Mouse (Mus musculus) cerebellum, adult 11 months (tissue): Measurements from ENCODE around the gene Tkt.
"Not testable (repeated sequence)": the region's sequence is repeated elsewhere in the genome, so short reads cannot be mapped to it uniquely, and the experiment has no call there.

ENCODE experiments used
- DNase-seq: peaks from one replicate; pipeline ENCODE4 v3.0.0; 2022

Tkt gene

DNA sequence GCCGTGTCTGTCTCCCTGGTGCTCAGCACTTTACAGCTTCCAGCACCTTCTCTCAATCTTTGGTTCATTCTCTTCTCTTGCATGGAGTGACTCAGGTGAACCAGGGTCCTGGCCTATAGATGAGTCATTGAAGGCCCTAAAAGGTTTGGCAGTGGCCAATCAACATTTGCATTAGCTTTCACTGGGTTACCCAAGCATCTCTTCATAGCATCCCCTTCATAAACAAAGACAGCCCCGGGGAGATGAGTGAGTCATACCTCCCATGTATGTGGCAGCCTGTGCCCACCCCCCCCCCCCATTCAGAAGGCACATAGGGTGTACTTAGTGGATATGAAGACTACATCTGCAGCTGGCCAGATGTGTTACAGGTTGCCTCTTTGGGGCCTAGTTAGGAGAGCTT lies 8.5 kb downstream of the Tkt start:
- no peak for DNase-seq

DNA sequence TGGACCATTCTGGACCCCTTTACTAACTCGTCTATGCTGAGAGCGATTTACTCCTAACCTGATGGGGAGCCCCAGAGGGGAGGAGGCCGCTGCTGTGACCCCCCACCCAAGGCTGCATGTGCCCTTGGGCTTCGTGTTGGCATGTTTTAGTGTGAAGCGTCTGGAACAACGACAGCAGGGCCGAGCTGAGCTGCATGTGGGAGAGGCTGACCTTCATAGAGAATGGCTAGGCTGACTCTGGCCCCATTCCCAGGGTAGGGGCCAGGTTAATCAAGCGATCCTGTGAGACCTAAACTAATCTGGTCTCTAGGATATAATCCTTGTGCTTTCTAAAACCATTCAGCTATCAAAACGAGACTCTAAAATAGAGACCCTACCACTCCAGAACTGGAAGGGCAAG lies 9.6 kb downstream of the Tkt start:
- DNase-seq, result no peak

DNA sequence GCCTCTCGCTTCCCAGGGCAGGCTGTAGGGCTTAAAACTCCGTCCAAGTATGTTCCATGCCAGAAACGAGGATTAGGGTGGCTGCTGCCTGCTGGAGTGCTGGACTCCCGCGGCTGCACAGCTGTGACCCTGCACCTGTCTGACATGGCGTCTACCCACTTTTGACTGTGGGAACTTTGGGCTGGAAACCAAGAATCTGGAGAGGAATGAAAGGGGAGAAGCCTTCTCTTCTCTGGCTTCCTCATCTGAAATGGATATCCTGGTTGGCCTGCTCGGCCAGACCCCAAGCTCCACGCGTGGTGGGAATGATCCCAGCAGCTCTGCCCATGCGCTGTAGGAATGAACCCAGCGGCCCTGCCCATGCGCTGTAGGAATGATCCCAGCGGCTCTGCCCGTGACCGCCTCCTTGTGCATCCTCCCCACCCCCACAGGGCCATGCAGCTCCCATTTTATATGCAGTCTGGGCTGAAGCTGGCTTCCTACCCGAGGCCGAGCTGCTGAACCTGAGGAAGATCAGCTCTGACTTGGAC lies 11.2 kb downstream of the Tkt start:
- DNase-seq, result peak; percentile 46

DNA sequence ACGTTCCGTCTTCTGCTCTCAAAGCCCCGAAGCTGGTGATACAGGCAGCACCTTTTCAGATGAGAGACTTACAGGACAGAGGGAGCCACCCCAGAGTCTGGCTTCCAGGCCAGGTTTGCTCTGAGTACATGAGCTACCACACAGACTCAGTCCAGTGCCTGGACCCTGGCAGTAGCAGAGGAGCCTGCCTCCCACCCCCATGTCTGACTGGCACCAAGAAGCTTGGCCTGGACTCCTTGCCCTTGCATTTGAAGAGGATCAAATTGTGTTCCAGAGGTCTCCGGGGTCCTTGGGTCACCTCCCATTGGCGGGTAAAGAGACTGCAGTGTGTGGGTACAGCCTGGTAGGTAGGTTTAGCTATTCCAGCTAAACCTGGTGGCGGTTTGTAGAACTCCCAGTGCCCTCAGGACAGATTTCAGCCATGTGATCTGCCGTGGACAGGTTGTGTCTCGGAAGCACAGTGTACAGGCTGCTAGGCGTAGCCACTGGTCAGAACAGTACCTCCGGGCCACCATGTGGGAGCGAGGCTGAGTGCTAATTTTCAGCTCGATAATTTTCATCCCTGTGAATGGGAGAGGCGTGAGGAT lies 12.7 kb downstream of the Tkt start:
- no peak for DNase-seq

DNA sequence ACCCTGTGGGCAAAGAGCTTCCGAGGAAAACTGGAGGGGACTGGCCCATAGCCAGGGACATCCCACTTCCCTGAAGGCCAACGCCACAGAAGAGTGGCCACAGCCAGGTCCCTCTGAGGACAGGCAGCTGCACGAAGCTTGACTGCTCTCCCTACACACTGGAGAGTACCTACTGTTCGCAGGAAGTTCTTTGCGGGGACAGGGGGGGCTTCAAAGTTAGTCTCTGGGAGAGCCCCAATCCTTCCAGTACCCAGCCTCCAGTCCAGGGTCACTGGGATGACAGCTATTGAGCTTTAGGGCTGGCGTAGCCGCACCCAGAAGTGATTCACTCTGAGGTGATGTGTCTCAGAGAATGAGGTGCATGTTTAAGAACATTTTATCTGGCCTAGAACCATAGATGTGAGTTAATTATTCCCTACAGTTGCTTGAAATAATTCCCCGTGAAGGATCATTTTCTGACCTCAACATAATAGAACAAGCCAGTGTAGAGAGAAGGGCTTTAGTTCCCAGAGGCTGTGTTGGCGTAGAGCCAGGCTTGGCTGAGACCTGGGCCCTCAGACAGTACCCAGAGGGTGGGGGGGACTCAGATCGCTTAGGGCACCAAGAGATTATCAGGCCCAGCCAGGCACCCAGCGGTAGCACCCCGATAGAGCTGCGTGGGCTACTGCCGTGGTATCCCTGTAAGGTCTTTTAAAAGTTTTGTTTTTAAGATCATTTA lies 13.5 kb downstream of the Tkt start:
- no peak for DNase-seq

DNA sequence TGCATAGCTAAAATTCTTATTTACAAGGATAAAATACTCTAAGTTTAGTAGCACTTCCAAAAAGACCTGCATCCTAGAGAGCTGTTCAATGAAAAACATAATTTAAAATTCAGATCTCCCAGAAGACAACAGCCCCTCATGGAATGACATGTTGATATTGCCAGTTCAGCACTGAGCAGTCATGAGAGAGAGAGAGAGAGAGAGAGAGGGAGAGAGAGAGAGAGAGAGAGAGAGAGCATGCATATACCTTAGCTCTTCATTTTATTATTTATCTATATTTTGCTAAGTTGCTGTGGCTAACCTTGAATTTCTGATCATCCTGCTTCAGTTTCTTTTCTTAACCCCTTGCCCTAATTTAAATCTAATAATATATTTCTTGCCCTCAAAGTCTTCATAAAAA lies 14.2 kb downstream of the Tkt start:
- DNase-seq, result no peak

DNA sequence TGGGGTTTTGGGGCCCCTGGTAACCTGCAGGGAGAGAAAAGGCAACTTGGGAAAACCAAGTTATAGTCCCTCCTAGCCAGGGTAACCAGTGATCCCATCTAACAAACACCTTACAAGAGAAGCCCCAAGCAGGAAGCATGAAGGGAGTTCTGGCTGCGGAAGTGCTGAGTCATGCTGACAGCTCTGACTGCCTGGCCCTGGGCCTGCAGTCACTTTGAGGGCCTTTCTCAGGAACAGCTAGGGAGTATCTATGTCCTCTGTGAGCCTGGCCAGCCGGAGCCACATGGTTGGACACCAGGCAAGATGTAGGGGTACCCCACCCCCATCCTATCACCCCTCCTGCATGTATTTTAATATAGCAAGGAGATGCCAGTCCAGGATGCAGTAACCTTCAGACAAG lies 16.3 kb downstream of the Tkt start:
- no peak for DNase-seq

DNA sequence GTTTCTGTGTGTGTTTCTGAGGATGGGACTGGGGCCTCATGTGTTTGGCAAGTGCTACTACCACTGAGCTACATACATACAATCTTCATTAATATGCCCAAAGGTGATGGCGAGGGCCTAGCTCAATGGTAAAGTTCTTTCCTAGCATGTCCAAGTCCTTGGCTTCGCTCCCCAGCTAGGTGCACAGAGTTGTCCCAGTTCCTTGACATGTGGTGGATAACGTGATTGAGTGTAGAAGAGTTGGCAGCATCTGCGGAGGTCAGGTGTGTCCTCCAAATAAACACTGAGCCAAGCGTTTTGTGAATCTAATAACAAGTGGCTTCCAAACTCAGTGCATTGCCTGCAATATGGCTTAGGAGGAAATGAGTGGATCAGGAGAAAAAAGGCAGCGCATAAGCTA lies 18.2 kb downstream of the Tkt start:
- DNase-seq, result no peak

DNA sequence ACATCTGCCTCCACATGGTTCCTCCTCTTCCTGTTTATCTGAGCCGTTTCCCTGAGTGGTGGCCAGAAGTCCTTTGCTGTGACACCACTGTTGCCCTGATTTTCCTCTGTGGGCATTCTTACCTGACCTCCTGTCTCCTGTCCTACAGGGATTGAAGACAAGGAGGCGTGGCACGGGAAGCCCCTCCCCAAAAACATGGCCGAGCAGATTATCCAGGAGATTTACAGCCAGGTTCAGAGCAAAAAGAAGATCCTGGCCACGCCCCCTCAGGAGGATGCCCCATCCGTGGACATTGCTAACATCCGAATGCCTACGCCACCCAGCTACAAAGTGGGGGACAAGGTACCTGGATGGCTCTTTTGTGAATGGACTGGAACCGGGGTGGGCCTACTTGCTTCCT lies 19.9 kb downstream of the Tkt start:
- no peak for DNase-seq

DNA sequence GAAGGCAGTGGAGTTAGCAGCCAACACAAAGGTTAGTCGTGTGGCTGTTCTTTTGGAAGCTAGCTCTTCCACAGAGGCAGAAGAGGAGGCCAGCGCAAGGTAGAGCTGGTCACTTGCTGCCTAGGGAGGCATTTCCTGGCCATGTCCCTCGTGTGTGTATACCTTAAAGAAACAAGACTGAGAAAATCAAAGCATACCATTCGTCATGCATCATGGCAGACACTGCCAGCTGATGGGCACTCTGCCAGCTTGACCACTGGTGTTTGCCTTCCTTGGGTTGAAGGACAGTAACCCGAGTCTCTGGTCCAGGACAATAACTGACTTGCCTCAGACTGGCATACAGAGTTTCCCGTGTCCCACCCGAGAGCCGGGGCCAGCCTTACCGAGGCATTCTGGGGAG lies 22.1 kb downstream of the Tkt start:
- no peak for DNase-seq

DNA sequence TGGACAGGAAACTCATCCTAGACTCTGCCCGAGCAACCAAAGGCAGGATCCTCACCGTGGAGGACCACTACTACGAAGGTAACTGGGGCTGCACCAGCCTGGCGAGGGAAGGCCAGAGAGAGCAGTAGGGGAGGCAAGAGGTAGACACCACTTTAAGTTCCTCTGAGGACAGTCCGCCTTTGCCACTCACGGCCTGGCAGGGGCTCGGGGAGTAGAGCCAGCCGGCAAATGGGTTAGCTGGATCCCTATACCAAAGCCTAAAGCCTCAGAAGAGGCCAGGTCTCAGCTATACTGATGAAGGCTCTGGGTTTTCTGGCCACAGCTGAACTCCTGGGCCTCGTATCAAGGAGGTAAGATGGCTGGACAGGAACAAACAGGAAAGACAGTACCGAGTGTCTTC lies 24.1 kb downstream of the Tkt start:
- no peak for DNase-seq

DNA sequence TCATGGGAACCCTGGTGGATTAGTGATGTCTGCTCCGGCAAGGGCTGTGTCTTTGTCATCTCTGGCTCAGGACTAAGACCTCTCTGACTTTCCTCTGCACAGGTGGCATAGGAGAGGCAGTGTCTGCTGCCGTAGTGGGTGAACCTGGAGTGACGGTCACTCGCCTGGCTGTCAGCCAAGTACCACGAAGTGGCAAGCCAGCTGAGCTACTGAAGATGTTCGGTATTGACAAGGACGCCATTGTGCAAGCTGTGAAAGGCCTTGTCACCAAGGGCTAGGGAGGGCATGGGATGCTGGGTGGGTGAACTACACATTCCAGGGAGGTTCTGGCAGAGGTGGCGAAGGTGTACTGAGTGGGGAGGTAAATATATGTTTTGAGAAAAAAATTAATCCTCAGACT lies 25.1 kb downstream of the Tkt start:
- DNase-seq, result no peak

DNA sequence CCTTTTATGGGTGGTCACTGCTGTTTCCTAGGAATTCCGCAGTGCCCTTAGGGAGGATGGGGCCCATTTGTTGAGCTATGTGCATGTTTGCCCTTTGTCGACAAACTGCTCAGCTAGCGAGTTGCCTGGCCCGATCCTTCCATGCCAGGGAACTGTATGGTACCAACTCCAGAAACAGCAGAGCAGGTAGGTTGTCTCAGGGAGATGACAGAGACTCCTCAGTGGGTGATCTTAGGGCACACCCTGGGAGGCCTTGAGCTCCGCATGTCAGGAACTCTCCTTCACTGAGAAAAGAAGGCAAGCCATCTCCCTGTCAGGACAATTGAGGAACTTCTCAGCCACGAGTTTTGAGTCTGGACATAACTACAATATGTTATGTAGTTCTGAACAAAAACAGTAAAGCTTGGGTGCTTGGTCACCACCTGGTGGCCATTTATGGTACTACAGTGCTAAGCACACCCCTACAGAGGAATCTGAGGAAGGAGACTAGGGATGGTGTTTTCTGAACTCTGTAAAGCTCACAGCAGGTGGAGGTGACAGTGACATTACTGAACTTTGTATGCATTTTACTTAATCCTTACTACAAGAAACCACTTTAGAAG lies 25.9 kb downstream of the Tkt start:
- peak; percentile 66 for DNase-seq

DNA sequence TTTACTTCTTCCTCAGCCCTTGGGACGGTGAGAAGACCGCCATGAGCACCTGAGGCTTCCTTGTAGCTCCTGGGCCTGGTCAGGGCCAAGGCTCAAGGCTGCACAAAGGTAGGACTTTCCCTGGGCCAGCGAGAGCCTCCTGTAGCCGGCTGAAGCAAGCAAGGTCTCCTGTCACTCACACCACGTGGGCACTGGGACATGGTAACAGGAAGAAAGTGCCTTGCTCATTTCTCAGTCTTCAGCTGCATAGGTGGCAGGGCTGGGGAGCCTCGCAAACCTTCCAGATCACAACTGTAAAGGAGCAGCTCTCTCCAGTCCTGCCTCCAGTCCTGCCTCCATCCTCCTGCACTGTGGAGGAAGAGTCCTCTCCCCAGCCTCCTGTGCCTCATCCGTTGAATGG lies 27.6 kb downstream of the Tkt start:
- DNase-seq, result no peak

DNA sequence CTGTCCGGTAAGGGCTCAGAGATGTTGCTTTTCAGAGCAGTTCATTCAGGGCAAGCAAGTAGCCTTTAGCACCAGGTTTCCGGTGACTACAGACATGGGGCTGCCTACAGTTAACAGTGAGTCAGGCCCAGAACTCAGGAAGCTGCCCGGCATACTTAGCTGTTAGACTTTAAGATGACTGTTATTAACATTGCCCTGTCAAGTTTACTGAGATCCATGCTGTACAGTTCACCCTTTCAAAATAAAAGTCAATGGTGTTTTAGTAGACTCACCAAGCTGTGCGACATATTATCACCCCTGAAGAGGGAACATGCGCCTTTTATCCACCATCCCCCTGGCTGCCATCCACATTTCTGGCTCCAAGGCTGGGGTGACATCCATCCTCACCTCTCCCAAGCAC lies 28.1 kb downstream of the Tkt start:
- no peak for DNase-seq

DNA sequence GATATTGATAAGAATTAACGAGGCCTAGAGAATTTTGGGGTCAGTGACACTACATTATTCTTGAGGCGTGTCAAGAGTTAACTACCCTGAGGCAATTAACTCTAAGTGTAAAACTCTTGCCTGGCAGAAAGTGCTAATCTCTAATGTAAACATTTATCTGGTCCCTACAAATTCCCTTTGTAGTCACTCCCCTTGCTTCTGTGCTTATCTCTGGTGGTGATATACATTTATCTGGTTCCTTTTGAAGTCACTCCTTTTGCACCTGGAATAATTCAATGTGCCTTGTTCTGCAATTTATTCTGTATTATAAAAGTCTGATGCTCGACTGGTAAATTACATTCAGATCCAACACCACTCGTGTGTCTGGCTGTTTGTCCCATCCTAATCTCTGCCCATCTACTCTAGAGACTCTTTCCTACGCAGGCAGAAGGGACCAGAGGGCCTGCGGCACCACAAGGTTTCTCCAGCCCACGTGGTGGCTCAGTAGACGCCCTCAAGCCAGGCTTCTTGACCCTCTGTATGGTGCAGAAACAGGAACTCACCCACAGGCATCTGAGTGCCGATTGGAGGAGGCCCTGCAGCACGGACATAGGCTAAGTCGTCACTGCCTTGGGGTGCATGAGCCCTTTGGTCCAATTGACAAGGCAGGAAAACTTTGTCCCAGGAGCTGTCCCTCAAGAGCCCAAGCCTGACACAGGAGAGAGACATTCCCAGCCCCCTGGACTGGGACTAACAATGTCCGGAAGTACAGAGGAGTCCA lies 29.3 kb downstream of the Tkt start:
- not testable (repeated sequence) for DNase-seq

DNA sequence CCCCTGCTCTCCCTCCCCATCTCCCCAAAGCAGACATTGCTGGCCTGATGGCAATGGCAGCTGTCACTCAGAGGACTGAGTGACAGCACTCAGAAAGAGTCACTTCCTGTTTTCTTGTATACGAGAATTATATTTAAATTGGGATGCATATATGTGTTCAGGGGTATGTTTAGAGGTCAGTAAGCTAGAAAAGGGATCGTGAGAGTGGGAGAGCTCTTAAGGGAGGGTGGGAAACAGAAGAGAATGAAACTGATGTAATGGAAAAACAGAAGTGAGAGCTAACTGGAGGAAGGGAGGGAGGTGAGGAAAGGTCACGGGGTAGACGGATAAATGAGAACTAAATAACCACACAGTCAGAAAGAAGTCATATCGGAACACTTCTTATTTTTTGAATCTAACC lies 31.0 kb downstream of the Tkt start:
- no peak for DNase-seq

DNA sequence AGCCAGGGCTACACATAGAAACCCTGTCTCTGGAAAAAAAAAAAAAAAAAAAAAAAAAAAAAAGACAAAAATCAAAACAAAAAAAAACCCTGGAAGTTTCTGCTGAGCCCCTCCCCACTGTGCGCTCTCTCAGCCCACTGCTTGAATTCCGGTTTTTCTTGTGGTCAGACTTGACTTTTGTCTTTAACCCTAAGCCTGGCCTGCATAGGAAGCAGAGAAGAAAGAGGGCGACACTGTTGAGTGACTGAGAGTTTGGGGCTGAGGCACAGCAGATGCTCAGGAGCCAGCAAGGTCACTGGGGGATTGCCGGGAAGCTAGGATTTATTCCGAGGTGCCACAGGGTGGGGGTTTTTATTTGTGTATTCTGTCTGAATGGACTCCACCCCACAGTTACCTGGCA lies 31.7 kb downstream of the Tkt start:
- no peak for DNase-seq

DNA sequence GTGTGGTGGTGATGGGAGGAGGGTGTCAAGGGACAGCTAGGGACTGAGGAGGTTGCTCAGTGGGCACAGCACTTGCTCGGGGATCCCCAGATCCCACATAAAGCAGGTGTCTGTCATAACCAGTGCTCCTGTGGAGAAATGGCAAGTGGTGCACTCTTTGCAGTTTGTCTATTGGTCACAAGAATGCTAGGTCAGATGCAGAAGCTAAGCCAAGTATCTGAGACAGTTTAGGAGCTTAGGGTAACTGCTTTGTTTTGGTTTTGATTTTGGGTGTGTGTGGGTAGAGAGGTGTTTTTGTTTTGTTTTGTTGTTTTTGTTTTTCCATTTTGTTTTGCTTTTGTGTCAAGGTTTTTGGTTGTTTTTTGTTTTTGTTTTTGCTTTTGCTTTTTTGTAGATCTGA lies 33.1 kb downstream of the Tkt start:
- no peak for DNase-seq

DNA sequence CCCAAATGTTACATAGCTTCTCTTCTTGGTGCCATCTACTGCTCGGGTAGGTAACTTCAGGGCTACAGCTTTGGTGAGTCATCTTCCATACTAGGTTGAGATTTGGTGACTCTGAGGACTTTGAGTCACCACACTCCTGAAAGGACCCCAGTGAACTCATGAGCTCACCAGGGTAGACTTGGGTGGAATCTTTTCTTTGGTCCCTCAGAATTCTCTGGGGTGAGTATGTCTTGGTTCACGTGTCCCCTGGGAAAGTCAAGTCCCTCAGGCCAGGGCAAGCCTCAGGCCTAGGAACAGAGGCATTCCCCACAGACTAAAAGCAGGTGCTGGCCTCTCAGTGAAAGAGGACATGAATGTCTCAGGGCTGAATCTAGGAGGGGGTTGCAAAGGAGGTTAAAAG lies 35.9 kb downstream of the Tkt start:
- no peak for DNase-seq

DNA sequence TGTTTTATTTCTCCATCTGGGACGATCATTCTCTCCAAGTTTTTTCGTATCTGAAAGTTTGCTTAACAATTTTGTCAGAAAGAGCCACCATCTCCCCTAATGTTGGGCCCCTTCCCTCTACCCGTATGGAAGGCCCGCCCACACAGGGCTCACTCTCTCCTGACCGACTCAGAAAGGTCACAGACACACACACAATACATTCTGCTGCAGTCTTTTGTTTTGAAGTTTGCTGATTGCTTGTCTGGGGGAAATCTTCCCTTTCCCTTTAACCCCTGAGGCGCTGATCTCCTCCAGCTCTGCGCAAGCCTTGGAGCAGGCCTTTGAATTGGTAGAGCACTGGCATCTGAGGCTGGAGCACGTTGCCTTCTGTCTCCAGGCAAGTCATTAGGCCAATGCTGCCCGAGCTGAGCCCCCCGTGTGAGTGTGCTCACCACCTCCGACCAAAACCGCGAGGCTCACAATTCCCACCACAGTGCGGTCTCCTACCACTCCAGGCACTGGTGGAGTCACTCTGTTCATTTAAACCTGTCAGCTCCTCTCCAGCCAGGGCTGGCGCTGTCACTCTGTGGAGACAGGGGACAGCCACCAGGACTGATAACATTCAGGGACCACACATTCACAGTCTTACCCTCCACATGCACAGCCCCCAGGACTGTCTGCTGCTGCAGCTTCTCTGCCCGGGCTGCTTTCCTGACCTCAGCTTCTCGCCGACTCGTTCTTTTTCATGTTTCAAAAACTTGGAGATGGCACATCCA lies 36.5 kb downstream of the Tkt start:
- no peak for DNase-seq

DNA sequence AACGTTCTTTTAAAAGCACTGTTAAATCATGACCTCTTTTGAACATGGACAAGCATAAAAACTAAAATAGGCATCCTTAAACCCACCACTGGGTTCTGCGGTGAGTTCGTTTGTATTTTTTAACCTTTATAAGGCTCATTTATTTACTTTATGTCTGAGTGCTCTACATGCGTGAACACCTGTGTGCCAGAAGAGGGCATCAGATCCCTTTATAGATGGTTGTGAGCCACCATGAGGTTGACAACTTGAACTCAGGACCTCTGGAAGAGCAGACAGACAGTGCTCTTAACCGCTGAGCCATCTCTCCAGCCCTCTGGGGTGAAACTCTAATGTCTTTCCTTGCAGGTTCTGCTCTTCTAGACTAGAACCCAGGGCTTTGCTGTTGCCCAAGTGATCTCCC lies 37.2 kb downstream of the Tkt start:
- DNase-seq, result no peak
